Mouse (Mus musculus) spleen, adult 2 months (tissue): ENCODE data around the gene Gpkow. TPM values are rescaled to one million over a fixed set of nuclear protein-coding genes. Genes with fewer than 3 reads are reported as not detected.

Experiments
- DNase-seq, 2 experiments: peaks; one replicate each; pipeline versions ENCODE4 v3.0.0 to v3.0.0-alpha.2; 2012 to 2021; ENCODE audit warnings: low spot score in 2 of 2, low read depth in 1 of 2
- H3K27ac ChIP-seq: fragments of 200-500 bp; 2 replicates; pipeline ENCODE4 v1.5.1; 2012; ENCODE audit warnings: low read length, inconsistent platforms; ENCODE audit not compliant: insufficient read depth
- H3K27me3 ChIP-seq: fragments of 200-500 bp; 2 replicates; pipeline ENCODE4 v1.6.1; 2012; ENCODE audit warnings: mild to moderate bottlenecking, moderate library complexity, low read length, inconsistent platforms; ENCODE audit not compliant: control insufficient read depth, insufficient read depth
- H3K36me3 ChIP-seq: fragments of 200-500 bp; 2 replicates; pipeline ENCODE4 v1.6.1; 2012; ENCODE audit warnings: mild to moderate bottlenecking, low read length, inconsistent platforms; ENCODE audit not compliant: control insufficient read depth, insufficient read depth
- H3K4me1 ChIP-seq: fragments of 200-500 bp; 2 replicates; pipeline ENCODE4 v1.6.1; 2011; ENCODE audit warnings: inconsistent platforms; ENCODE audit not compliant: control insufficient read depth, insufficient read depth, insufficient read length
- H3K4me3 ChIP-seq: fragments of 200-500 bp; 2 replicates; pipeline ENCODE4 v1.5.1; 2011; ENCODE audit warnings: mild to moderate bottlenecking, inconsistent platforms; ENCODE audit not compliant: insufficient read depth, insufficient read length; ENCODE audit errors: extremely low read depth
- CTCF ChIP-seq: fragments of 200-500 bp; IDR thresholded peaks from 2 replicates; pipeline ENCODE4 v1.5.1; 2011; ENCODE audit warnings: mild to moderate bottlenecking, inconsistent platforms; ENCODE audit not compliant: insufficient read depth, insufficient read length, insufficient replicate concordance; ENCODE audit errors: extremely low read depth
- POLR2A ChIP-seq: fragments of 200-500 bp; IDR thresholded peaks from 2 replicates; pipeline ENCODE4 v1.6.1; 2011; ENCODE audit warnings: low read depth, low read length, inconsistent platforms
- WGBS: fragments of 180-500 bp; shearing (Covaris S2); methylation state at CpG from one replicate; pipeline ENCODE4 v1.1.7; 2018; 5-methylcytosine and 5-hydroxymethylcytosine counted together
- polyA plus RNA-seq: library from polyadenylated mRNA; depleted of rRNA; stranded (reverse); fragments of >200 nt; gene quantifications from 2 replicates; pipeline ENCODE4 v1.2.3, GENCODE M21; 2012

Gpkow gene
- polyA plus RNA-seq, 1 experiment, result 6.1 TPM

- no peaks in the 10 kb centered on the region for H3K4me1 ChIP-seq
- WGBS, result 83% methylated on average over 14 of the region's 14 CpGs
- no peaks in the 10 kb centered on the region for H3K27me3 ChIP-seq
- no peak for DNase-seq
- no peak for TF ChIP-seq CTCF
- TF ChIP-seq POLR2A, result no peak
- H3K27ac ChIP-seq, result no peak overlapping the region
- H3K4me3 ChIP-seq, result no peak overlapping the region
- H3K36me3 ChIP-seq, result no peaks in the 10 kb centered on the region
Measured at GRCm38 (mm10) chrX:7739336-7740081, 42.6 kb downstream of the Gpkow start.

GRCm38 (mm10) chrX:7740082-7740819 is 43.3 kb downstream of the Gpkow start:
- WGBS, result 79% methylated on average over 10 of the region's 10 CpGs
- H3K27ac ChIP-seq, result no peak overlapping the region
- TF ChIP-seq POLR2A (no peak), CTCF (no peak)
- no peaks in the 10 kb centered on the region for H3K36me3 ChIP-seq
- H3K4me1 ChIP-seq, result no peaks in the 10 kb centered on the region
- H3K4me3 ChIP-seq, result no peak overlapping the region
- DNase-seq, result no peak
- H3K27me3 ChIP-seq, result no peaks in the 10 kb centered on the region

DNA sequence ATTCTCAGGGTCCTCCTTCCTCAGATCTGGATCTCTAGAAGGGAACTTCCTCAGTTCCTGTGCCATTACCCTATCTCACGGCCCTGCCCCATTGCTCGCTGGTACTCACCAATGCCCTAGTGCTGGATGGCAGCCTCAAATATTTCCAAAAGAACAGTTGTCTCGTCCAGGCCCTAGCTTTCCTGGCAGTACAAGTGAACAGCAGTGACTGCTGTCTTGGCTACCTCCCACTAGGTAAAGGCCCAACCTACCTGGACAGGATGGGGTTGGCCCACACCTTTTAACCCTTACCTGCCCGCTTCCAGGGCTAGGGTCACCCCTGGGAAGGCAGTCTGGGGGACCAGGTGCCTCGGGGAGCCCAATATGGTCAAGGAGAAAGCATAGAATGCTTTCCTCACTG is 44.2 kb downstream of the Gpkow start:
- no peak for TF ChIP-seq POLR2A
- TF ChIP-seq CTCF, result no peak
- H3K36me3 ChIP-seq, result no peaks in the 10 kb centered on the region
- H3K4me3 ChIP-seq, result no peak overlapping the region
- H3K4me1 ChIP-seq, result no peaks in the 10 kb centered on the region
- H3K27me3 ChIP-seq, result no peaks in the 10 kb centered on the region
- no peak for DNase-seq
- 84% methylated on average over 5 of the region's 5 CpGs for WGBS
- no peak overlapping the region for H3K27ac ChIP-seq

DNA sequence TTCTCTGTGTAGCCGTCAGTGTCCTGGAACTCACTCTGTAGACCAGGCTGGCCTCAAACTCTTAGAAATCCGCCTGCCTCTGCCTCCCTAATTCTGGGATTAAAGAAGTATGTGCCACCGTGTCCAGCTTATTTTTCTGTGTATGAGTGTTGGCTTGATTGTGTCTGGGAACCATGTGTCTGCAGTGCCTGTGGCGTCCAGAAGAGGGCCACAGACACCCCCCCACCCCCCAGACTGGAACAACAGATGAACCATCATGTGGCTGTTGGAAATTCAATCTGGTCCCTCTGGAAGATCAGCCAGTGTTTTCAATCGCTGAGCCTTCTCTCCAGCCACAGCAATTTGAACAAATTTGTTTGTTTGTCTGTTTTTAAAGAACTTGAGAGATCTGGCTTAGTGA is 46.5 kb downstream of the Gpkow start:
- Histone ChIP-seq H3K27ac (no peak overlapping the region), H3K36me3 (no peaks in the 10 kb centered on the region), H3K27me3 (no peaks in the 10 kb centered on the region), H3K4me3 (no peak overlapping the region), H3K4me1 (no peaks in the 10 kb centered on the region)
- DNase-seq, result no peak
- TF ChIP-seq POLR2A (no peak), CTCF (peak; percentile 7; the same call in 1 of the 2 replicates)
- WGBS, result 57% methylated on average over 5 of the region's 5 CpGs

DNA sequence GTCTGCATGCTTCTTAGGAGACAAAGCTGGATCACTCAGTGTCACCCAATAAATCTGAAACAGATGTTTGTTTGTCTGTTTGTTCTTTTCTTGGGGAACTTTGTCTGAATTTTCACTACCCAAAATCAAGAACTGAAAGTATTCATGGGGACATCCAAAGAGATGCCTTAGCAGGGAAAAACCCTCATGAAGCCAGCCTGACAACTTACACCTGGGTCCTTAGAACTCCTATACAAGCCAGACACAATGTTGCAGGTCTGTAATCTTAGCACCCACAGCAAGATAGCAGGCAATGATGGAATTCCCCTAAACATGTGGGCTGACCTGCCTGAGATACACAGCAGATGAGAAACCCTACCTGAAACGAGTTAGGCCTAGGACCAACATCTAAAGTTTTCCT is 48.0 kb downstream of the Gpkow start:
- no peak overlapping the region for H3K4me3 ChIP-seq
- TF ChIP-seq POLR2A (no peak), CTCF (no peak)
- no peak for DNase-seq
- no peaks in the 10 kb centered on the region for H3K4me1 ChIP-seq
- 57% methylated on average over 1 of the region's 1 CpGs for WGBS
- no peak overlapping the region for H3K27ac ChIP-seq
- H3K27me3 ChIP-seq, result no peaks in the 10 kb centered on the region
- no peaks in the 10 kb centered on the region for H3K36me3 ChIP-seq

DNA sequence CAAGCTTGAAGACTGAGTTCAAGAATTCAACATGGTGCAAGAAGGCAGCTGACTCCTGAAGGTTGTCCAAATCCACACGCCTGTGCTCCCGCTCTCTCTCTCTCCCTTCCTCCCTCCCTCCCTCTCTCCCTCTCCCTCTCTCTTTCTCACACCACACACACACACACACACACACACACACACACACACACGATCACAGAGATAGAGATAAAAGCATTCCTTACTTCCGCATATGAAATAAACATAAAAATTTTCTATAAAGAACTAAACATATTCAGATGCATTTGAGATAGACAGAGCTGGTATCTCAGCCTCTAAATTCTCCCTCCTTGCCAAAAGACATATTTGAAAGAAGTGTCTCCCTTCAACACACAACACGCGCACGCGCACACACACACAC is 48.5 kb downstream of the Gpkow start:
- DNase-seq, result no peak
- TF ChIP-seq POLR2A (no peak), CTCF (no peak)
- 89% methylated on average over 8 of the region's 8 CpGs for WGBS
- Histone ChIP-seq H3K27ac (no peak overlapping the region), H3K36me3 (no peaks in the 10 kb centered on the region), H3K4me3 (no peak overlapping the region), H3K27me3 (peaks cover 1% of the 10 kb centered on the region; the same call in 1 of the 2 replicates), H3K4me1 (peaks cover under 1% of the 10 kb centered on the region; the same call in 1 of the 2 replicates)
